In genomic region chr9:8487821-8488220, GRCm38 (mm10) we compare ENCODE assay signal across 22 mouse cellular contexts. TPM values are rescaled to one million over a fixed set of nuclear protein-coding genes. Genes with fewer than 3 reads are reported as not detected.
DNase-seq lines count a peak whose midpoint lies in the region; ATAC-seq and TF ChIP-seq lines count a peak whose summit lies in the region.
"Had no signal": no experiment of that assay in that cellular context is flagged by ENCODE, and none has a peak within 500 bp of the region (broad histone marks: within the 10 kb centered on the region; RNA-seq: fewer than 3 reads in every experiment).

No protein-coding gene starts in this region.

- no peaks in the 10 kb centered on the region for H3K27me3 ChIP-seq in midbrain, embryonic 14.5 days (ENCODE audit: control insufficient read depth, insufficient read depth, low read length)
- H3K27me3 ChIP-seq in midbrain, postnatal 0 days (ENCODE audit: insufficient read depth, low read length): no peaks in the 10 kb centered on the region
- no peaks in the 10 kb centered on the region for H3K27me3 ChIP-seq in forebrain, embryonic 16.5 days (replicated peaks; ENCODE audit: control insufficient read depth, insufficient read depth, low read length)
- H3K27me3 ChIP-seq: forebrain, embryonic 15.5 days; hindbrain, embryonic 13.5 days; limb, embryonic 13.5 days; liver, embryonic 15.5 days had no signal

- no peak overlapping the region for H3K4me3 ChIP-seq in midbrain, embryonic 14.5 days (replicated peaks; ENCODE audit: low read depth, low read length)
- no peak overlapping the region for H3K4me3 ChIP-seq in midbrain, postnatal 0 days (ENCODE audit: low read depth, low read length)
- no peak overlapping the region for H3K4me3 ChIP-seq in forebrain, embryonic 16.5 days (replicated peaks; ENCODE audit: low read length)
- no peak overlapping the region for H3K4me3 ChIP-seq in left cerebral cortex, adult 2 months
- H3K4me3 ChIP-seq: forebrain, embryonic 15.5 days; hindbrain, embryonic 13.5 days; limb, embryonic 13.5 days; liver, embryonic 15.5 days had no signal

- peak; percentile 8 for DNase-seq in kidney, postnatal 10 days
- no peak for DNase-seq in kidney, postnatal 25 days
- DNase-seq in midbrain, embryonic 14.5 days: peak; percentile 9
- no peak for DNase-seq in midbrain, postnatal 0 days (ENCODE audit: low spot score)
- peak; percentile 1 for DNase-seq in forelimb bud, embryonic 11.5 days (ENCODE audit: low read depth, low spot score)
- DNase-seq in mesoderm, embryonic 11.5 days (ENCODE audit: low read depth, low spot score): peak; percentile 11
- DNase-seq in left cerebral cortex, adult 2 months (ENCODE audit: extremely low spot score in 1 of 2, low spot score in 2 of 2): no peak
- DNase-seq: adrenal gland, adult 2 months; cerebellum, adult 11 months; cerebellum, postnatal 14 days; embryo, embryonic 11 days; gastrocnemius, postnatal 36 days; heart, postnatal 10 days; lung, postnatal 14 days; retina, postnatal 1 day; right cerebral cortex, postnatal 4 days had no signal

- no peak for TF ChIP-seq CTCF in midbrain, postnatal 0 days (IDR thresholded peaks at IDR 0.05)
- no peak for TF ChIP-seq CTCF in left cerebral cortex, adult 2 months (IDR thresholded peaks at IDR 0.05)

- H3K36me3 ChIP-seq in midbrain, embryonic 14.5 days (ENCODE audit: control insufficient read depth, insufficient read depth, low read length): no peaks in the 10 kb centered on the region
- H3K36me3 ChIP-seq in midbrain, postnatal 0 days (ENCODE audit: insufficient read depth, low read length): no peaks in the 10 kb centered on the region
- no peaks in the 10 kb centered on the region for H3K36me3 ChIP-seq in forebrain, embryonic 16.5 days (ENCODE audit: control insufficient read depth, insufficient read depth)
- H3K36me3 ChIP-seq: forebrain, embryonic 15.5 days; hindbrain, embryonic 13.5 days; limb, embryonic 13.5 days; liver, embryonic 15.5 days had no signal

- no peaks in the 10 kb centered on the region for H3K9me3 ChIP-seq in midbrain, embryonic 14.5 days (ENCODE audit: control insufficient read depth, low read length)
- H3K9me3 ChIP-seq in midbrain, postnatal 0 days (ENCODE audit: low read length): no peaks in the 10 kb centered on the region
- no peaks in the 10 kb centered on the region for H3K9me3 ChIP-seq in forebrain, embryonic 16.5 days (ENCODE audit: control insufficient read depth, low read length)
- H3K9me3 ChIP-seq: forebrain, embryonic 15.5 days; hindbrain, embryonic 13.5 days; limb, embryonic 13.5 days; liver, embryonic 15.5 days had no signal

- WGBS in midbrain, embryonic 14.5 days: 80% methylated on average over 5 of the region's 5 CpGs
- 78% methylated on average over 5 of the region's 5 CpGs for WGBS in midbrain, postnatal 0 days
- 91% methylated on average over 5 of the region's 5 CpGs for WGBS in forebrain, embryonic 16.5 days

- intact Hi-C loops in left cerebral cortex, adult 2 months (cut with DNase I): no loop called here

- H3K4me2 ChIP-seq in midbrain, embryonic 14.5 days (ENCODE audit: low read length): no peak overlapping the region
- no peak overlapping the region for H3K4me2 ChIP-seq in midbrain, postnatal 0 days (ENCODE audit: low read depth, low read length, poor library complexity, severe bottlenecking)
- no peak overlapping the region for H3K4me2 ChIP-seq in forebrain, embryonic 16.5 days (ENCODE audit: low read length)
- H3K4me2 ChIP-seq: forebrain, embryonic 15.5 days; heart, embryonic 11.5 days; hindbrain, embryonic 13.5 days; limb, embryonic 13.5 days; liver, embryonic 15.5 days had no signal

- no peak overlapping the region; the same call in 1 of the 2 replicates for H3K27ac ChIP-seq in midbrain, embryonic 14.5 days (replicated peaks; ENCODE audit: low read depth, low read length)
- H3K27ac ChIP-seq in midbrain, postnatal 0 days (ENCODE audit: low read depth, low read length): no peak overlapping the region
- no peak overlapping the region for H3K27ac ChIP-seq in forebrain, embryonic 16.5 days (ENCODE audit: low read length)
- H3K27ac ChIP-seq in left cerebral cortex, adult 2 months: no peak overlapping the region
- H3K27ac ChIP-seq: forebrain, embryonic 15.5 days; hindbrain, embryonic 13.5 days; limb, embryonic 13.5 days; liver, embryonic 15.5 days had no signal

- 0 out of 2 replicates have a peak, but pooled peaks have one; percentile 24 for ATAC-seq in midbrain, embryonic 14.5 days (ENCODE audit: low FRiP score, low TSS enrichment)
- no peak for ATAC-seq in midbrain, postnatal 0 days (ENCODE audit: low FRiP score)
- ATAC-seq in forebrain, embryonic 16.5 days: no peak
- ATAC-seq: forebrain, embryonic 15.5 days had no signal

- H3K9ac ChIP-seq in midbrain, embryonic 14.5 days (replicated peaks; ENCODE audit: low read length): no peak overlapping the region
- no peak overlapping the region for H3K9ac ChIP-seq in midbrain, postnatal 0 days (replicated peaks; ENCODE audit: low read length, poor library complexity, severe bottlenecking)
- H3K9ac ChIP-seq in forebrain, embryonic 16.5 days (replicated peaks; ENCODE audit: low read depth, low read length): no peak overlapping the region
- H3K9ac ChIP-seq: forebrain, embryonic 15.5 days; hindbrain, embryonic 13.5 days; limb, embryonic 13.5 days; liver, embryonic 15.5 days had no signal

- no peaks in the 10 kb centered on the region for H3K4me1 ChIP-seq in midbrain, embryonic 14.5 days (ENCODE audit: control insufficient read depth, insufficient read depth, low read length)
- no peaks in the 10 kb centered on the region for H3K4me1 ChIP-seq in midbrain, postnatal 0 days (ENCODE audit: insufficient read depth, low read length)
- no peaks in the 10 kb centered on the region for H3K4me1 ChIP-seq in forebrain, embryonic 16.5 days (replicated peaks; ENCODE audit: control insufficient read depth, insufficient read depth, low read length)
- H3K4me1 ChIP-seq: forebrain, embryonic 15.5 days; hindbrain, embryonic 13.5 days; limb, embryonic 13.5 days; liver, embryonic 15.5 days had no signal

RNA-seq across cellular contexts. Expression of gene Trpc6, which starts 56.1 kb away (rescaled TPM):
- polyA plus RNA-seq in midbrain, embryonic 14.5 days (2014; fragmentation: Nextera tagmentation; extraction: Ambion mirVana): 0.37 and 0.63 TPM in 2 replicates
- total RNA-seq in midbrain, postnatal 0 days (2014; rRNA removed): 0.38 and 2.3 TPM in 2 replicates
- 0.62 and 0.92 TPM in 2 replicates for polyA plus RNA-seq in midbrain, postnatal 0 days (2015; fragmentation: Nextera tagmentation; extraction: Ambion mirVana)
- polyA plus RNA-seq in forebrain, embryonic 16.5 days (2015; fragmentation: Nextera tagmentation; extraction: Ambion mirVana): 0.42 and 0.56 TPM in 2 replicates
- total RNA-seq in left cerebral cortex, adult 2 months (2021): 10 to 100 TPM; 19.0 to 22.4 TPM

Comparison
In these comparisons a context has a peak if more than half of its experiments do, and no peak if none do; other contexts are left out.
1. DNase-seq: peak in kidney, postnatal 10 days (single experiment), midbrain, embryonic 14.5 days (single experiment), forelimb bud, embryonic 11.5 days (single experiment) and mesoderm, embryonic 11.5 days (single experiment); none in kidney, postnatal 25 days (0 of 2), midbrain, postnatal 0 days (single experiment) and left cerebral cortex, adult 2 months (0 of 2).